Mouse (Mus musculus) layer of hippocampus, adult 8-10 months (tissue): Measurements from ENCODE around the gene Gnaq. TPM values are rescaled to one million over a fixed set of nuclear protein-coding genes. Genes with fewer than 3 reads are reported as not detected.
"Not testable (repeated sequence)": the region's sequence is repeated elsewhere in the genome, so short reads cannot be mapped to it uniquely, and the experiment has no call there.

Source experiments
- DNase-seq, 2 experiments: peaks; one replicate each; pipeline ENCODE4 v3.0.0; 2022; ENCODE audit warnings: low spot score in 2 of 2
- total RNA-seq, 4 experiments: library from RNA; stranded (reverse); gene quantifications; 2 replicates each; pipeline ENCODE4 v1.2.4; 2022

Gnaq gene
- total RNA-seq, 4 experiments from 2014 or later = 169 to 195 (median 180) TPM

DNA sequence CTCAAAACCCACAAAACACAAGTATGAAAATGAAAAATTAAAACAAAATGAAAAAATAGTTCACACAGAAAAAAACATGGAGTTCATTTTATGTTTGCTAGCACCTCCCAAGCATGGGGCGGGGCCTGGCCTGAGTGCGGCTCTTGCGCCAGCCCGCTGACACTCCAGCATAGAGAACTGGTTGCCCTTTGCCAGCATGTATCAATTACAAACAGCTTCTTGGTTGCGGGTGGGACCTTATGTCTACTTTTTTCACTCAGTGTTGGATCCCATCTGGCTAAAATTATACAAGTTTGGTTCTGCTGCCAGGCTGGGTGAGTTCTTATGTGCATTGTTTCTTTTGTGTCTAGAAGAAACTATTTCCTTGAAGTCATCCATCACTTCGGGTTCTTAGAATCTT is 14.8 kb downstream of the Gnaq start:
- no peak for DNase-seq

DNA sequence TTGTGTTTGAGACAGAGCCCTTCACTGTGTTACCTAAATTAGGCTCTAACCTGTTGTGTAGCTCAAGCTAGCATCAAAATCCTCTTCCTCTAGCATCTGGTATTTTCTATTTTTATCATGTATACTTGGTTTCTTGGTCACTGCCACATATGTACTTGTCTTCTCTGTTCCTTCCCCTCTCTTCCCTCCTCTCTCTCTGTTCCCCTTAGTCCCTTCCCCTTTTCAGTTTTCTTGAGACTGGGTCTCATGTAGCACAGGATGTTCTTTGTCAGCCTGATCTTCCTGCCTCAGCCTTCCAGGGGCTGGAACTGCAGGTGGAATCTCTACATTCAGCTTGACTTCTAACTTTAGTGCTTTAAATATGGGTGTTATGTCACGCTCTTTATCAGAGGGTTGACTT is 16.5 kb downstream of the Gnaq start:
- DNase-seq = no peak

DNA sequence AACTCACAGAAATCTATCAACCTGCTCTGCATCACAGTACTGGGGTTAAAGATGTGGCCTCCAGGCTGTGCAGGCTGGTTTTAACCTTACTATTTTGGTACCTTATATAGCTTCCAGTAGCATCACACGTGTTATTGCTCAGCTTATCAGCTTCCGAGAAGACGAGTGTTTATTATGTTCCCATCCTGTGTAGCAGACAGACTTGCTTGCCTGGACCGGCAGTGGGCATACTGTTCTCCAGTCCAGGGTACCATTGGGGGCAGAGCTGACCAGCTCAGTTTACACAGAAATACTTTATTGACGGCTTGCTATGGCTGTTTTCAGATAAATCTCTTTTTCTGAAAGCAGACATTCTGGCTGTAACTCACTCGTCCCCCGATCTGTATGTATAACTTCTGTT is 17.7 kb downstream of the Gnaq start:
- DNase-seq = no peak

DNA sequence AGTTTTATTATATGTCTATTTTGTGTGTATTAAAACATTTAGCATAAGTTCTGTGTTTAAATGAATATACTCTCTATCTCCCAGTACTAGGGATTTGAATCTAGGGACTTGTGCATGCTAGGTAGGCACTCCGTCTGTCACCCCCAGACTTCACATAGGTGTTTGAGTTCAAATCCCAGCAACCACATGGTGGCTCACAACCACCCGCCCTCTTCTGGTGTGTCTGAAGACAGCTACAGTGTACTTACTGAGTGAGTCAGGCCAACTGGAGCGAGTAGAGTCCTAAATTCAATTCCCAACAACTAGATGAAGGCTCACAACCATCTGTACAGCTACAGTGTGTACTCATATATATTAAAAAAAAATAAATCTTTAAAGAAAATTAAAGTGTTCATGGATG is 21.2 kb downstream of the Gnaq start:
- DNase-seq = no peak

DNA sequence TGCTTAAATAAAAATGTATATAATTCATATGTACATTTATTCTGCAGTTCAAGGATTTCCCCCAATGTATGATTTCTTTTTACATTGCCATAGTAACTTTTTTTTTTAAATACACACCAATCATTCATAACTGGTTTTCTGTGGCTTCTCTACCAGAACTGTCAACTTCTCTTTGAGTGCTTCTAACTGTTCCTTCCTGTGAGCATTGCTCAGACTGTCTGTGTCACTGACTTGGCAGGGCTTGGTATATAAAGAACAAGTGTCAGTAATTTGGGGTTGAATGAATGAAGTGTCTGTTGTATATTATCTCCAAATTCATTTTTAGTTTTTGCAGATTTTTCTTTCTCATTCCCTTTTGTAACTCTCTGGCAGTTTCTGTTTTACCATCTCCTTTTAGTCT is 21.8 kb downstream of the Gnaq start:
- DNase-seq = no peak

DNA sequence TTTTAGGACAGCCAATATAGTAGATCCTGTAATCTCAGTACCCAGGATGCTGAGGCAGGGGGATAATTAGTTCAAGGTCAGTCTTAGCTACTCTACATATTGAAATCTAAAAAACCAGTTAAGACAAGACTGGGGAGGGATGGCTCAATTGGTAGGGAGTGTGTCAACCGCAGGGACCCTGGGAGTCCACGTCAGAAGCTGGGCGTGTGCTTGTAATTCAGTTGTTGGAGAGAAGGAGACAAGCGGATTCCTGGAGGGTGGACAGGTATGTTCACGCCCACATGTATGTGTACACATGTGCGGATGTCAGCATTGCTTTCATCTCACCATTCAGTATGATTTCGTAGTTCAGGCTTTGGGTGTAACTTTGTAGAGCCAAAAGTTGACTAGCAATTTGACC is 24.5 kb downstream of the Gnaq start:
- no peak for DNase-seq

DNA sequence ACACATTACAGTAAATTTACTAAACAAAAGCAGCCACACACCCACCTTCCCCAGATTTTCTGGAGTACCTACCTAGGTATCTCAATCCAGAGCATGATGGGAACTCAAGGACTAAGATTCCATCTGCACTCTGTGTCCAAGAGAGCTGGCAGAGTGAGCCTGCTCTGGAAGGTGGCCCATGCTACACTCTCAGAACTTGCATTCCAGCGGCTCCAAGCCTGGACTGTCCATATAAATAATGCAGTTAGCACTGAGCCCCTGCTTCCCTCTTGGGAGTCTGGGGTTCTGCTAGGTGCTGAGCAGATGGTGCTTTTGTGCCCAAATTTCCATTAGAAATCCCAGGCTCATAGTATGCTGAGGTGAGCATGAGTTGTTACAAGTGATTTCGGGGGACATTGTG is 28.1 kb downstream of the Gnaq start:
- DNase-seq = no peak

DNA sequence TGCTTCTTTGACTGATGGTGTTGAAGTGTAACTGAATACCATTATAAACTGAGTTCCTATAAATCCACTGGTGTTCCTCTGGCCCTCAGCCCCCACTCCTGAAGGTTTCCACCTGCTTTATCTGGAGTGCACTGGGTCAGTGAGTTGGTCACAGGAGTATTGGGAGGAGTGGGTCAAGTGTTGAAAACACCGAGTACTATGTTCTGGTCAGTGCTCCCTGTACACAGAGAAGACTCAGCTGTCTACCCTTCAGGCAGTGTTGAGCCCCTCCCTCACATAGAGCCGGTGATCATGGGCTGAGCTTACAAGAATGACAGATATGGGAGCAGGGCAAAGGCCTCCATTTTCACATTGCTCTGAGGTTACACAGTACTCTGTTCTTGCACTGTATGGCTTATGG is 28.6 kb downstream of the Gnaq start:
- DNase-seq = no peak

DNA sequence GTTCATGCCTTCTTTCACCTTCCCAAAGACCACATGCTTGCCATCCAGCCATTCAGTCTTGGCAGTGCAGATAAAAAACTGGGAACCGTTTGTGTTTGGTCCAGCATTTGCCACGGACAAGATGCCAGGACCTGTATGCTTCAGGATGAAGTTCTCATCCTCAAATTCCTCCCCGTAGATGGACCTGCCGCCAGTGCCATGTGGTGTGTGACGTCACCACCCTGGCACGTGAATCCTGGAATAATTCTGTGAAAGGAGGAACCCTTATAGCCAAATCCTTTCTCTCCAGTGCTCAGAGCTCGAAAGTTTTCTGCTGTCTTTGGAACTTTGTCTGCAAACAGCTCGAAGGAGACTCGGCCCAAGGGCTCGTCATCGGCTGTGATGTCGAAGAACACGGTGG is 31.8 kb downstream of the Gnaq start:
- DNase-seq = not testable (repeated sequence)

DNA sequence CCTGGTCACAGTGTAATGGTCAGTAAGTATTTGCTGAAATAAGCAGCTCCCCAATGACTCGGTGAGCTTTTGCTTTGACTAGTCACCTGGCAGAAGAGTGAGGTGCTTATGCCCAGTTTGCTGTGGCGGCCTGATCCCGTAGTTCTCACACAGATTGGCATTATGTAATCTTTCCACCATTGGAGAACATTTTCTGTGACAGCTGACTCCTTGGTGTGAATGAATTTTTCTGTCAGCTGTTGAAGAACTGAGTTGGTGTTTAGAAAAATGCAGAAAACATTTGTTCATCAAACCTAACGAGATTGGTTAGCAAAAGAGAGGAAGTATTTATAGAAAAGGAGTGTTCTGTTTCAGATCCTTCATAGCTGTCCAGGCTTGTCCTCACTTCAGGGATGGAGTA is 34.6 kb downstream of the Gnaq start:
- DNase-seq = peak; percentile 38 to 47

DNA sequence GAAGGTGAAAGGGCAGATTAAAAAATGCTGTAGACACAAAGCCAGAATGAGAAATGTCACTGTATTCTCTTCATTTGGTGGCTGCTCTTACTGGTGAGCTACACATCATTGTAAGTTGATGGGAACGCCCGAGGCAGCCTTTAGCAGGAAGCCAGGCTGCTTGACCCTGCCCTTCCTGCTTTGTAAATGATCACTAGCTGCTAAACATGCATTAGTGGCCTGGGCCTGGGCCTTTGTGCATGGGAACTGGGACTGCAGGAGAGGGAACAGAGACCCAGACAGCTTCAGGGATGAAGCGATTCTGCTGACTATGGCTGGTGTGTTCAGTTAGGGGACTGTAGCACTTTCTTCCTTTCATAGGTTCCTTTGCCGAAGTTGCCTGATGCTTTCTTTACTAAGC is 35.6 kb downstream of the Gnaq start:
- DNase-seq = no peak

DNA sequence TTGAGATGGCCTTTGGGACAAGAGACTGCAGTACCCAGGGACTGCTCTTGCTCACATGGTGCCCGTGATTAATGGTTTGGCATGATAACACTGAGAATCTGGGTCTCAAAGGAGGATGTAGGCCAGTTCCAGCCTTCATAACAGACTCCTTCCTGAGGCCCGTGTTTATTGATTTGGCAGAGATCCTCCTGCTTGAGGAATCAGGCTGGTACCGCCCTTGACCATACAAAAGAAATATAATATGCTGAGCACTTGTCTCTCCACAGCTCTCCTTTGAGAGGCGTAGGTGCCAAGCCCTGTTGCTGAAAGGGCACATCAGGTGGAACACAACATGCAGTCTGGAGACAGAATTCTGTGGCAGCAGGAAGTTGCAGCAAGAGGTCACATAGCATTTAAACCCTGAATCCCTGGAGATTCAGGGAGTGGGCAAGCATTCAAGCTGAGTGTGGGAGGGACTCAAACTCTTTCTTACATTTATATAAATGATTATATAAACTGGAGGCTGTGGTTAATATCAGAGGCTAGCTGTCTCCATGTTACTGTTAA is 36.1 kb downstream of the Gnaq start:
- DNase-seq = no peak

DNA sequence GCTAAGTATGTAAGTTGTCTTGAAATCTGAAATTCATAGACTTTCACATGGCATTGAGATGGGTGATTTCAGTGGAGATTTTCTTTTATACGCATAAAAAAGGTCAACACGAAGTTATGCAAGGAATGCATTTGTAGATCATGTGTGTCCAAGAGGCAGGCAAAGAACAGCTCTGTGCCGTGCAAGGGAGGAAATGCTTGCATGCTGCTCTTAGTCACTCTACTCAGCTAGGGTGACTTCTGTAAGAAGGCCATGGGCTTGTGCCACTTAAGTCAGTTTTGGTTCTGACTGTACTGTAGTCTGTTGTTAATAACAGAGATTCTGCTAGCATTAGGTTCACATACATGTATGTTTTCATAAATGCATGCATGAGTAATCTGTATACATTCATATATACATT is 38.1 kb downstream of the Gnaq start:
- DNase-seq = no peak

DNA sequence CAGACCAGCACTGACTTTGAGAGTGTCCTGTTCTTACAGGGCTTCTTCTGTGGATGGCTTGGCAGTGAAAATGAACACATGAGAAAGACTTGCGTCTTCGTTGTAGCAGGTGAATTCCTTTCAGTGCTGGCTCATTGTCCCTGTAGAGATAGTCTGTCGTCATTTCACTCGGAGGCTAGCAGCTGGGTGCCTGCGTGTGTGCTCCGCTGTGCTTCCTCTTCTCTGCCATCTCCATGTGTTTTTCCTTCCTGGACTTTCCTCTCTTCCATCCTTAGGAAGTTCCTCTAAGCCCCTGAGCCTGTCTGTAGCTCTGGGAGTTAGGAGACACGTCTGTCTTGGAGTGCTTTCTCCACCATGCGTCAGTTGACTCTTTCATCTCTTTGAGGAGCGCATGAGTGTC is 41.1 kb downstream of the Gnaq start:
- DNase-seq = no peak

DNA sequence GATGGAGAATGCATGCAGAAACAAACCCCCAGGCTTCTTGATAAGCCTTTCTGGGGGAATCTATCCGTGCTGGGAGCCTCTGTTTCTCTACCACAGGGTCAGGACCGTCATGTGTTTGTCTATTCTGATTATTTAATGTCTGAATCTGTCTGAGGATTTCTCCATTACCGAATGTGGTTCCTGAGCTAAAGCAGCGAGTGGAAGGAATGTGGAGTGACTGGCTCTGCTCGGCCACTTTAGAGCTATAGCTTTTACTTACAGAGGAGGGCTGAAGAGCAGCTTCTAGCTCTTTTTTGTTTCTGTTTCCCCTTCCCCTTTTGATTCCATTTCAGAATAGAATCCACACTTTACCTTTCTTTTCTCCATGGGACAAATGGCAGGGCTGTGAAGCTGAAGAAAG is 43.8 kb downstream of the Gnaq start:
- no peak for DNase-seq

DNA sequence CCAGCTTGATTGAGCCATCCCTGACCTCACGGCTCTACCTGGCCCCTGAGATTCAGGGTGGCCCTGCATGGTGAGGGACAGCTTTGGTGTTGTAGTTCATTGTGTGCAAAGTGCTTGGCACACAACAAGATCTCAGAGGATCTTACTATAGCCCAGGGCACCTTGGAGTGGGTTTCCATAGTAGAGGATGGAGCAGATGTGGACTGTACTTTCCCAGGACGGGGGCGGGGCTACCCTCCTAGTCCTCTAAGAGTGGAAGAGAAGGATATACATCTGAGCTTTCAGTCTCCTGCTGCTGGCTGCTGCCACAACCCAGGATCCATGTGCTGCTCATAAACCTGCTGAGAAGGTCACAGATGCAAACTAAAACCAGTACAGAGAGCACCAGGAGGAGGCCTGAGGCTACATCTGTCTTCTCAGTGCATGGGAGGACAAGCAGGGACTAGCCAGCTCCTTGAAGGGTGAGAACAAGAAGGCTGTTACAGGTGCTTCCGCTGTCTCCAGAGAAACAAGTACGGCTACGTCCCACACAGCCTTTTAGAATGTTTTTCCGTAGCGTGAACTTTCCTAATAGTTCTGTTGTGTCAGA is 44.6 kb downstream of the Gnaq start:
- DNase-seq = no peak

DNA sequence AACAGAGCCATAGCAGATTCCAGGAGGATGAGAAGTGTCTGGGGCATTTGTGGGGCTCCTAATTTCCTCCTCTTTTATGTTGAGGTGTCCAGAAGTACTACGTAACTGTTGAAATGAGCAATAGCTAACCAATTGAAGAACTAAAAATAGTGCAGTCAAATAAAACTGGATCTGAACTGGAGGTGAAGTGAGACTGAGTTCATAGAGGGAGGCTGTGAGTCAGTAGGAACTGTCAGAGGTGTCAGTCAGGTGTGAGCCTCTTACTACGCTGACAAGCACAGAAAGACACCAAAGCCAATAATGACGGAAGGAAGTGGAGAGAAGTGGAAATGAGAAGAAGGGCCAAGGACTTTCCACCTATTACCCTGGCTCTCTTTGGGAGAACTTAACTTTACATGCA is 48.6 kb downstream of the Gnaq start:
- DNase-seq = no peak

DNA sequence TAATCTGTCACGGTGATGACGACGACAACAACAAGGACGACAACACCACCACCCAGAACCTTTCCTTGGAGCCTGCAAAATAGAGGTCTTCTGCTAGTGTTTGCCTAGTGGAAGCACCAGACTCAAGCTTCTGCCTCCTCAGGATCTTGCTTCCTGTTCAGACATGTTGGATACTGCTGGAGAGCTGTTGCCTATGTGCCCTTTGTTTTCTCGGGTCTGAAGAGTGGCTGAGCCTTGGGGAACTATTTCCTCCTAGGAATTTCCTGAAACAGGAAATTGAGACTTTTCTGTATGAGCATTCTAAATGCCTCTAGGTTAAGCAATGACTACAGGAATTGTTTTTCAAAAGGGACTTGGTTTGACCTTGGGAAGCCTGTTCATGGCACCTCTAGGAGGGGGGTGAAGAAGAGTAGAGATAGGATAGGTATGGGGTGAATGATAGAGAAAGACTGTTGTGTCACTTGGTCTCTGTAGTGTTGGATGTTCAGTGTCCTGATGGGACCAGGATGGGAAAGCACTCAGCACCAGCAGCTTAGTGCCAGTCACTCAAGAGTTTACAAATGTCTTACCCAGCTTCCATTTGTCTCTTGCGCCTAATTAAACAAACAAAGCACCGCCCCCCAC is 49.3 kb downstream of the Gnaq start:
- DNase-seq = no peak

DNA sequence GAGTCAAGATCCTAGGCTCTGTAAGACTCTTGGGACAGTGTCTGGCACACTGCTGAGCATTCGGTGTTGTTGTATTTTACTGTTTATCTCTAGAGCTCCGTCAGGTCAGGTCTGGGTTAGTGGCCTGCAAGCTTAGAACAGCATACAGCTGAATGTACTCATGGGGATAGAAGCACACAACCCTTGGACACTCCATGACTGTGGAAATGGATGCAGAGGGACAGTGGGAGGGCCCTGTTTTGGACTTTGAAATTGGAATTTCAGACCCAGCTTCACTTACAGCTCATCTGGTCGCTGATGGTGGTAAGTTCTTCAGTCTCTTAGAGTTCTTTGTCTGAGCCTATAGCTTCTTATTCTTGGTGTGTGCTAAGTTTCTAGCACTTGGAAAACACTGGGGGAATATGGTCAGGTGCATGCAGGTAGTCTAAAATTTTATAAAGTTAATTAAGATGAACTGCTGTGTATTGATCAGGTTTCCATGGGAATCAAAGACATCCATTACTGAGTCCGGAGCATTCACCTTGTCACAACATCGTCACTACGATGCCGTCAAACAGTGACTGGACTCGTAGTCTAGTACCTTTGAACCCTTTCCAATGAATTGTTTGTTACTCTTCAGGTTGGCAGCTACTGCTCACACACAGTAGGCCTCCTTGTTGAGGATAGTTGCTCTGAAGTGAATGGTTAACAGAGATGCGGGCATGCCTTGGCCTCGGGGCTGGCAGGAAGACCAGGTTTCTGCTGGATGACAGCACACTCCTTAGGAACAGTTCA is 51.1 kb downstream of the Gnaq start:
- no peak for DNase-seq

DNA sequence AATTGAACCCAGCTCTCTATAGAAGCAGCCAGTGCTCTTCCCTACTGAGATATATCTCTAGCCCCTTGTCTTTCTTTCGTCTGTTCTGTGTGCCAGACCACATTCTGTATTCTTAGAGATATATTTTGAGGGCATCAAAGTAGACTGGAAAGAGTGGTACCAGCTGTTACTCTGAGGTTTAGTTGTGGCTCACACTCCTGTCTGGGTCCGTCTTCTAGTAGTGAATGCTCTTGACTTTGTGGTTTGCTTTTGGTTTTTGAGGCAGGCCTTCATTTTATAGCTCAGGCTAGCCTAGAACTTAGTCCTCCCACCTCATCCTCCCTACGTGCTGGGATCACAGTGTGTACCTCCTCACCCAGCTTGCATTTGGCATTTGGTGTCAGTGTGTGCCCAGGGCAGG is 54.4 kb downstream of the Gnaq start:
- DNase-seq = no peak

DNA sequence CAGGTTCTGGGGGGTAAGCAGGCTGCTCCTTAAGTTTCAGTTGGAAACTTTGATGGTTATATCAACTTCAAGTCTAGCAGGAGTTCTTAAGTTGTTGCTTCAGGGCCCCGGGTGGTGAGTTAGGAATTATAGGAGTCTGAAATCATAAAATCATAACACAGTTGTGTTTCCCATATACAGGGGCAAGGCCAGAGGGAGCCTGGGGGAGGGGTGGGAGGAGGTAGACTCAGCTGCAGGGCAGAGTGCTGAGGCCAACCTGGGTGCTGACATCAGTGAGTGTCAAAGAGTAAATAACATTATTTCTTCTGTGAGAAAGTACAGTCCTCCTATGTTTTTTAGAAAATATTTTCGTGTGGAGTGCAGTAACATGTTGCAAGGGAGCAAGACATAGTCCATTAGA is 55.3 kb downstream of the Gnaq start:
- DNase-seq = no peak

DNA sequence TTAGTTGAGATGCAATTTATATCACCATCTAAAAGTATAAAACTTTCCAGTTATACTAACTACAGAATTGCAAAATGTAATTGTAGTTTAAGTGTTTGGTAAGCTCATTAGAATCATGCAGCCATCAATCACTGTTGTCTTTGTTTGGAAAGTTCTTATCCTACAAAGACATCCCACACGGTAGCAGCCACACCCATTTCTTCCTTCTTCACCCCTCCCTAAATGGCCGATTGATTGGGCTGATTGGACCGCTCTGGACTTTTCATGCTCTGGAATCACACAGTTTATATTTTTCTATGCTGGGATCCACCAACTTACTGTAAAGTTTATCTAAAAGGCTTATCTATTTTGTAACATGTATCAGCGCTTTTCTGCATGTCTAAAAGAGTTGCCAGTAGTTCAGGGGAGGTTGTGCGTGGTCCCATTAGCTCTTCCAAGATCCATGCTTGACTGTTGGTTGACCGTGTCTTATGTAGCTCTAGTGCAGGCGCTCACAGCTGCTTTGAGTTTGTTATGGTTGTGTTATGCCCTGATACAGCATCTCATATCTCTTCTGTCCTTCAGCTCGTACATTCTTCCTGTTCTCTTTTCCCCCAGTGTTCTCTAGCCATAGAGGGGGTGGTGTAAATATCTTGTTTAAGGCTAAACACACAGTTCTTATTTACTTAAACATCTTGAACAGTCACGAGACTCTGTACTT is 56.6 kb downstream of the Gnaq start:
- DNase-seq = no peak
